Mouse (Mus musculus): Measurements from ENCODE around the gene Olfr855.

Olfr855 gene

GRCm38 (mm10) chr9:19582317-19582716, at the start of gene Olfr855:
TSS of gene Olfr855 (plus strand) at chr9:19582617.
- no peak for DNase-seq (ENCODE audit: low read depth, low spot score)

- no peak for DNase-seq (ENCODE audit: low read depth, low spot score)
Measured at GRCm38 (mm10) chr9:19540976-19541375, 41.4 kb upstream of the Olfr855 start, which contains the start of gene Olfr853. TSS of gene Olfr853 (minus strand) at chr9:19541076.

DNA sequence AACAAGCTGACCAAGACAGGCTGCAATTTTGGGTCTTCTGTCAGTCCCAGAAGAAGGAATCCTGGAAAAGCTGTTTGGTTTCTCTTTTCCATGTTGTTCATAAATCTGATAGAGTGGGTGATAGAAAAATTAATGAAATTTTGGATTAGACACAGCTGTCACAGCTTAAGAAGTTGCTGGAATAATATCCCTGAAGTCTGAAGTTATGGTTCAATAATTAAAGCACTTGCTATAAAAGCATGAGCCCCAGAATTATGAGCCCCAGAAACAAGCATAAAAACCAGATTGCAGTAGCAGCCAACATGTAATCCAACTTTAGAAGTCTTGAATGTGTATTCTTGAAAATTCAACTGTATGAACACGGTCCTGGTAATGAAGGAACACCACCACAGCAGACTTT, 15.1 kb upstream of the Olfr855 start, which contains the start of gene Olfr854:
Gene Olfr854 (minus strand): TSS at position 101 of the 400 bp plus-strand sequence.
- DNase-seq (ENCODE audit: low read depth, low spot score), result no peak

GRCm38 (mm10) chr9:19621297-19621696, 38.9 kb downstream of the Olfr855 start:
- no peak for DNase-seq (ENCODE audit: low read depth, low spot score)

DNA sequence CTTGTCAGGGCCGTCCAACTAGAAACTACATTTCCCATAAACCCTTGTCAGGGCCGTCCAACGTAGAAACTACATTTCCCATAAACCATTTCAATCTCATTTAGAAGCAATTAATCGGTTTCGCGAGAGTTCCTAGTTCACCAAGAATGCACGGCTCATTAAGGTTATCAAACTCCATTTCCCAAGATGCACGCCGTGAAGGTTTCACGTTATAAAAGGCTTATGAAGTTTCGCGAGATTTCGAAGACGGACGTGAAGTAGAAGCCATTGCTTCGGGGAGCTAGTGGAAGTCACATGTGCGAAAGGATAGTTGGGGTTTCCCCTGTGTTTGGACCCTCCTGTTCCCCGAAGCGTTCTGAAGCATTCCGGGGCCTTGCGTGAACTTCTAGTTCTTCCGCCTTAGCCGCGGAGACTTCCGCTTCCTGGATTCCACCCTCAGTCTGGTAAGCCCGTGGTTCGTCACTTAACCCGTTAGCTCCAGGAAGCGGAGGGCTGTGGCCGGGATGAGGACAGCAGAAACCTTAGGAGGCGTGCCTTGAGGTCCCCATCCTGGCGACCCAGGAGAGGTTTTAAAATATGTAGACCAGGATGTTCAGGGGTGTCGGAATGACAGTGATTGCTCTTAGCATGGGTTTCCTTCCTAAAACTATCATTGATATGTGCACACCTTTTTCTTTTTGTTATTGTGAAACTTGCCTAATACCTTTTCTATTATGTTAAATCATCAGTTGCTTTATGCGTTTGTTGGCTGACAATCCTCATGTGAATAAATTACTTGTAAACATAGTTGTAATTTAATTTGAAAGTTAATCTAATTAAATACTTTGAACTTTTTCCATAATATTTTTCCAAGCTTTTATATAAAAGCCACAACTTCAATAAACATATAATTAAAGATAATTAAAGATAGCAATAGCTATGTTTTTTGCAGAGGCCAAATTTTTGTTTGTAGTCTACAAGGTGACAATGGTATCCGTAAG, 39.7 kb downstream of the Olfr855 start, which contains the start of gene Zfp317:
Gene Zfp317 (plus strand): TSS at position 260 of the 980 bp plus-strand sequence.
- DNase-seq (ENCODE audit: low read depth, low spot score), result peak; percentile 99

DNA sequence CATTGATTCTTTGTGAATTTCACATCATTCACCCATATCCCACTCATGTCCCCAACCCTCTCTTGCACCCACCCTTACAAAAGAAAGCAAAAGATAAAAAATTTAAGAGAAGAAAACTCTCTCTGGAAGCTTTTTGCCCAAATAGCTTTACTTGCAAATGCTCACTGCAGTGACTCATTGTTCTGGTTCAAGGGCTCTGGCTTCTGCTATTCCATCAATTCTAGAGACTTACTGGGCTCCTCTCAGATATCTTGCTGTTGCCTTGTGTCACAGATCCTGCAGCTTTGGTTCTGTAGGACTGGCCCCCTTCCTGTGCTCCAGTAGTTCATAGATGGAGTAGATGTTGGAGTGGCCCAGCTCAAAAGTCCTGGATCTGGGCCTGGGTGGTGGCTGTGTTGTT, 47.2 kb downstream of the Olfr855 start:
- DNase-seq (ENCODE audit: low read depth, low spot score), result no peak
